Mouse (Mus musculus) gastrocnemius, adult 18-20 months (tissue): ENCODE measurements around the gene Usb1. TPM values are rescaled to one million over a fixed set of nuclear protein-coding genes. Genes with fewer than 3 reads are reported as not detected.
A peak's percentile ranks its signal among the peaks of the same experiment; 100 is the strongest.

Experiments
- DNase-seq: peaks from one replicate; pipeline ENCODE4 v3.0.0; 2021; ENCODE audit warnings: low spot score
- long read RNA-seq, 2 experiments: library from polyadenylated mRNA; stranded (forward); transcript quantifications; one replicate each; pipeline ENCODE4 v2.0.0; 2021
- total RNA-seq, 2 experiments: library from RNA; stranded (reverse); gene quantifications; 2 replicates each; pipeline ENCODE4 v1.2.3; 2021

Gene Usb1
- total RNA-seq, result 1 to 10 TPM; 4.8 to 5.7 TPM
- long read RNA-seq, experiment 1, partial matches to known transcripts, result 0 of 4 reads
- long read RNA-seq, experiment 1, other reads (novel, unspliced or antisense), result 1 of 4 reads
- long read RNA-seq, experiment 2, partial matches to known transcripts, result 0 of 5 reads
- long read RNA-seq, experiment 2, other reads (novel, unspliced or antisense), result 1 of 5 reads

DNA sequence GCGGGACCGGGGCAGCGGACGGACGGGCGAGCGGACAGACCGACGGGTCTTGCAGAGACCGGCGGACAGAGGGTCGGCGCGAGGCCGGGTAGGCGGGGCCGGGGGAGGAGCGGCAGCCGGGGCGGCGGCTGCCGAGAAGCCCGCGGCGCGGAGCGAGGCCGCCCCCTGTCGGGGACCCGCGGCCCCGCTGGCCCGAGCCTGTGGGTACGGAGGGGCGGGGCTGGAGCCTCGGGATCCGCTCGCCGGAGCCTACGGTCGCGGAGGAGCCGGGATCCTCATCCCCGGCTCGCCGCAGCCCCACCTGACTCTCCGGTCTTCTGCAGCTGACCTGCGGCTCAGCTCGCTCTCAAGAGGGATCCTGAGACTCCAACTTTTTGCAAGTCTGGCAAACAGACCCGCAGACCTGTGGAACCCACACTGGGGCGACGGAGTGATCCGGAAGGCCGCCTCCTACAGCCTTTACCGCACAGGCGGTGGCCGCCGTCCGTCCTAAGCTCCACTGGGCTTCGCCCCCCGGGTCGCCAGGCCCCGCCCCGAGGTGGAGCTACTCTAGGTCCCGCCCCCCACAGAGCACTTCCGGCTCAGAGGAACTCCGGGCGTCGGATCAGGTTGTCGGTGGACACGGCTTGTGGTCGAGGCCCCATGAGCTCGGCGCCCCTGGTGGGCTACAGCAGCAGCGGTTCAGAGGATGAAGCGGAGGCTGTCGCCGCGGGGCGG, at the start of gene Usb1, which contains the start of gene Zfp319:
Gene Usb1 (plus strand): TSS at position 565 of the 717 bp plus-strand sequence.
Gene Zfp319 (minus strand): TSS at position 231 of the 717 bp plus-strand sequence.
- DNase-seq, result peak; percentile 93

DNA sequence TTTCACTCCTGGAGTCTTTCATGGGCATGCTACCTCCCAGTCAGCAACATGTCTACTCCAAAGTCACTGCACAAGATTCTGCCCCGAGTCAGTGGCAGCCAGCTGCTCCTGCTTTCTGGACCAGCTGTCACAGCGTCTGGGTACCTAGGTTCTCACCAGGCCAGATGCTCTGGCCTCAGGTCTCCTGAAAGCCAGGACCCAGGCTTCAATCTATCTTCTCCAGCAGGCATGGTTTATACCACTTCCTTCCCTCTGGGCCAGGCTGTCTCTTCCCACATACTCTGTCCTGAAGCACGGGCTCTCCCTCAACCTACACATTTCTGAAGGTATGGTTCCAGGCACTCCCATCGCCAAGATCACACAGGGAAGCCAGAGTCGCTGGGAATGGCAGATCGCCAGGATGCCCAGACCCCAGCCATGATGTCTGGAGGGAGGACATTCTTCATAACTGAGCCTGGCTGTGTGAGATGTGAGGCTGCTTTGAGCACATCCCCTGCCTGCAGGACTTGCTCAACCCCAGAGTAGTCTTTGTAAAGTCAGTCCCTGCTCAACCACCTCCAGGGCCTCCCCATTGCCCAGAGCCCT, 42.9 kb upstream of the Usb1 start:
- no peak for DNase-seq

DNA sequence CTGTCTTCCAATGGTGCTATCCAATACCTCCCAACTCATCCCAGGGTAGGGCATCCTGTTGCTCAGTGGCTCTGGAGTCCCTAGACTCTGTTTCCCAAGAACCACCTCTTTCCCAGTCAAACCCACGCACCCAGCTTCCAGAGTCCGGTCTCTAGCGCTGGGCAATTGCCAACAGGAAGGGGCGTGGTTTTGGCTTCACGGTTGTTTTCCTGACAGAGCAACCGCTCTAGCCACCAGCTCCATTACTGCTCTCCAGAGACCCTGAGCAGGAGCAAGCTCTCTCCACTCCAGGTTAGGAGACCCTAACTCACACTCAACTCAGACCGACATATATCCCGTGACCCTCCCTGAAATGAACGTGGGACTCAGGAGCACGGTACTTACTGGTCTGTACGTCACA, 38.9 kb upstream of the Usb1 start:
- peak; percentile 87 for DNase-seq

DNA sequence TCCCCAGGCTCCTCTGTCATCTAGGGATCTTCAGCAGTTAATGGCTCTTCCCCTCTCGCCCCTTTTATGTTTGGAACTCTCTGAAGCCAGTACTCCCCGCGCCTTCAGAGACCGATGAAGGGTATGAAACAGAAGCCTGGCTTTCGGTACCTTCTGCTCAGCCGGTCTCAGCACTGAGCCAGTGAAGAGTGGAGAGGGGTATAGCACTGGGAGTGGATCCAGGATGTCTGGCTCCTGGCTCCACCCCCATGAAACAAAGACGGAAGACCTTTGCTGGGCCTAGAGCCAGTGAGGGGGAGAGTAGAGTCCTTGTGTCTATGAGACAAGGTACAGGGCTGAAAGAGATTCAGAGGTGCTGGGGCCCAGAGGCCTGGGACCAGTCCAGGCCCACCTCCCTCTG, 38.2 kb upstream of the Usb1 start:
- DNase-seq, result peak; percentile 22

DNA sequence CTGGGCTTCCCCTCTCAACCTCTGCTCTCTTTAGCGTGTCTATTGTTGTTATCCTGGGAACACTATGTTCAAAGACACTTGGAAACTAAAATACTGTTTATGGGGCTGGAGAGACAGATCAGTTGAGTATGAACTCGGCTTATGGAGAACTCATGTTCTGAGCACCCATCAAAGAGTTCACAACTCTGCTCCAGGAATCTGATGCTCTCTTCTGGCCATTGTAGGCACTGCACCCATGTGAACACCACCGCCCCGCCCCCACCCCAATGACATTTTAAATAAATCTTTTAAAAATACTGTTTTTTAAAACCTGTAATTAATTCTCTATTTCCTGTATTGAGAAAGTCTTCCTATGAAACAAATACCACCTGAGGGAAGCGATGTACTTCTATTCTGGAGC, 29.7 kb upstream of the Usb1 start:
- DNase-seq, result peak; percentile 30

DNA sequence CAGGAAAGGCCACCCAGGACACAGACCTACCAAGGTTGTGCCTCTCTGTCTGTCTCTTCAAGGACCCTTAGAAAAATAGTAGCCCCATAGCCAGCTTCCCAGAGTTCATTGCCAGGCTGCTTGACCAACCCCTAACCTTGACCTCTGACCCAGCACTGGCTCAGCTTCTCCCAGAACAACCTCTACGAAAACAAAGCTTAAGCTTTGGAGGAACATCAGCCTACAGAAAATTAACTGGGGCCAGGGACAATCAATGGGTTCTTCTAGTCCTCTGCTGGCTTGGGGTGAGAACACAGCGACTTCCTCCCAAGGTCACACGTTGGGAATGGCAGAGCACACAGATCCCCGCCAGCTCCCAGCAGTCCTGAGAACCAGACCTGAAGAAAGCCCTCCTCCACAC, 26.6 kb upstream of the Usb1 start:
- DNase-seq, result no peak

DNA sequence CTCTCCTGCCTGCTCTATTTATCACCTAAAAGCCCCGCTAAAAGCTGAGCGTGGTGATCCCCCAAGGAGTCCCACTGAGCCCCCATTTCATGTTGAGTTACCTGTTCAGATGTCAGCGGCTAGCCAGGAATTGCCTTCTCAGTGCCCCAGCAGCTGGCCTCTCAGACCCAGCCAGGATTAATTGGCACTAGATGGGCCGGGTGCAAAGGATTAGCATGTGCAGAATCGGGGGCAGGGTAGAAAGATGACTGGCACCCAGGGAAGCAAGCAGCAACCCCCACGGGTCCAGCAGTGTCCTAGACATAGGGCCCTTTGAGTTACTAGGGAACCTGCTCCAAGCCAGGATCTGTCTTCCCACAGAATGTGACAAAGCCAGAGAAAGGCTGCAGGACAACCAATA, 25.7 kb upstream of the Usb1 start, which contains the start of gene Cngb1:
Gene Cngb1 (minus strand): TSS at position 155 of the 400 bp plus-strand sequence.
- DNase-seq, result no peak

DNA sequence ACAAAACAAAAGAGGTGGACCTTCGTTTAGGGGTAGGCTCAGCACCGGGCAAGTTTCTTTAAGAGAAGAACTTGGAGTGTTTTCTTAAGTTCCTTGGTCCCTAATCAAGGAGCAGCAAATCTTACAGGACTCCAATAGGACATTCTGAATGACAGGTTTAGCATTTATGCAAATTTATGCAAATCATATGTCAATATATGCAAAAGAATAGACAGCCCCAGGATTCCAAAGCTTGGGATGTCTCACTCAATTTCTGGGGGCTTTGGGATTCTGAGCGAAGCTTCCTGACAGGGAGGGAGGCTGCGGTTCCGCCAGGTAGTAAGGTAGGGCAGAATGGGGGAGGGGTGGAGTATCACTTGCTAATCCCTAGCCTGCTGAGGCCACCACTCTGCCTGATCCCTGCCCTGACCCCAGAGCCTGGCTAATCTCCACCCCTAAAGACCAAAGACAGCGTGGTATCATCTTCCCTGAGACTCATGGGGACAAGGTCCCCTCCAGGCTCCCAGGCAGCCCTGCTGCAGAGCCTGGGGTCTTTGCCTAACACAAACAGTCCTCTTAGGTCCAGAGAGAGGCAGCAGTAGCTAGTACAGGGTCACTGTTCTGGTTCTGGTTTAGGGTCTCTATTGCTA, 21.6 kb upstream of the Usb1 start, which contains the start of gene Tepp:
Gene Tepp (plus strand): TSS at position 225 of the 629 bp plus-strand sequence.
- no peak for DNase-seq

DNA sequence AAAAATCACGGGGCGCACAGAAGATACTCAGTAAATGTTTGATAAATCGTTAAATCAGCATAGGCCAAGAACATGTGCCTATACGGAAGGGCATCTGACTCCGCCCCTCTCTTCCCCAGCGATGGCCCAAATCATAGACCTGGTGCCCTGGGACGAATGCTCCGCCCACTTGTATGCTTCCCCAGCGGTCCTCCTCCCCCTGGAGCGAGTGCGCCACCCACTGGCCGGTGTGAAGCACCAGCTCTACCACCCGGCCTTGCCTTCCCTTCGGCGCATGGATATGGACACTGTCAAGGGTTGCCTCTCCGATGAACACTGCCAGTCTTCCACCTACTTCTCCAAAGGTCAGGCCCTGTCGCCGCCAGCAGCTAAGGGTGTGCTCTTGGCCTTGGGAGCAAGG, 19.2 kb upstream of the Usb1 start:
- DNase-seq, result peak; percentile 19

DNA sequence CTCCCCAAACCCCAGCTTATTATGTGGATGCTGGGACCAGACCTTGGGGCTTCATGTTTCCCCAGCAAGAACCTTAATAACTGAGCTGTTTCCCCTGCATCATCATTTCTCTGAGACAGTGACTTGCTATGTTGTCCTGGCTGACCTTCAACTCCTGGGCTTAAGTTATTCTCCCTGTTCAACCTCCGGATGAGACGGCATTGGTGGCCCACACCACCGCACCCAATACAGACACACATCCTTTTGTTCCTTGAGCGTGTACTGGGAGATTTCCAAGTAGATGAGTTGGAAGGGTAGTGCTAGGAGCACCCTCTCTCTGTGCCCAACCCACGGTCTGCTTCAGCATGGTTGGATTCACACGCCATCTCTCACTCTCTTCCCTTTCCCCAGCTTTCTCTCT, 18.2 kb upstream of the Usb1 start:
- DNase-seq, result no peak

DNA sequence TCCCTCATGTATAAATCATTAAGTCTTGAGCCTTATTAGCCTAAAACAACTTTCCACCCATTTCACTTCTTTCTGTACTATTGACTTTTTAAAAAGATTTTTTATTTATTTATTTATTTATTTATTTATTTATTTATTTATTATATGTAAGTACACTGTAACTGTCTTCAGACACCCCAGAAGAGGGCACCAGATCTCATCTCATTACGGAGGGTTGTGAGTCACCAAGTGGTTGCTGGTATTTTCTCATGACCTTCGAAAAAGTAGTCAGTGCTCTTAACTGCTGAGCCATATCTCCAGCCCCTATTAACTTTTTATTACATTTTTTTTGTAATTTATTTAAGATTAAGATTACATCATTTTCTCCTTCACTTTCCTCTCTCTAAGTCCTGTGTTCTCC, 17.4 kb upstream of the Usb1 start:
- DNase-seq, result no peak

DNA sequence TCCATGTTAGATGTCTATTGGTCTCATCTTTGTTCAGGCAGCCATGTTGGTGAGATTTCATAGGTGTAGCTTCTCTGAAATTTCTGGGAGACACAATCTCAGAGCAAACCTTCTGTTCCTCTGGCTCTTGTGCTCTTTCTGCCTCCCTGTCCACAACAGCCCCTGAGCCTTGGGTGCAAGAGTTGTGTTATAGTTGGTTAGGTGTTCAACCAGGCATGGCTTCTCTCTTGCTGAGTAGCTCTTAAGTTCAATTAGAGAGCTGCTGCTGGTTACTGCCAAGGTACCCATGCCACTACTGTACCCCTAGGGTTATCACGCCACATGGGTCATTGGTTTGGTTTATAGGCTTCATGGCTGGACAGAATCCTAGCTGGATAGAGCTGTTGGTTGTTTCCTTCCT, 16.7 kb upstream of the Usb1 start:
- DNase-seq, result no peak

DNA sequence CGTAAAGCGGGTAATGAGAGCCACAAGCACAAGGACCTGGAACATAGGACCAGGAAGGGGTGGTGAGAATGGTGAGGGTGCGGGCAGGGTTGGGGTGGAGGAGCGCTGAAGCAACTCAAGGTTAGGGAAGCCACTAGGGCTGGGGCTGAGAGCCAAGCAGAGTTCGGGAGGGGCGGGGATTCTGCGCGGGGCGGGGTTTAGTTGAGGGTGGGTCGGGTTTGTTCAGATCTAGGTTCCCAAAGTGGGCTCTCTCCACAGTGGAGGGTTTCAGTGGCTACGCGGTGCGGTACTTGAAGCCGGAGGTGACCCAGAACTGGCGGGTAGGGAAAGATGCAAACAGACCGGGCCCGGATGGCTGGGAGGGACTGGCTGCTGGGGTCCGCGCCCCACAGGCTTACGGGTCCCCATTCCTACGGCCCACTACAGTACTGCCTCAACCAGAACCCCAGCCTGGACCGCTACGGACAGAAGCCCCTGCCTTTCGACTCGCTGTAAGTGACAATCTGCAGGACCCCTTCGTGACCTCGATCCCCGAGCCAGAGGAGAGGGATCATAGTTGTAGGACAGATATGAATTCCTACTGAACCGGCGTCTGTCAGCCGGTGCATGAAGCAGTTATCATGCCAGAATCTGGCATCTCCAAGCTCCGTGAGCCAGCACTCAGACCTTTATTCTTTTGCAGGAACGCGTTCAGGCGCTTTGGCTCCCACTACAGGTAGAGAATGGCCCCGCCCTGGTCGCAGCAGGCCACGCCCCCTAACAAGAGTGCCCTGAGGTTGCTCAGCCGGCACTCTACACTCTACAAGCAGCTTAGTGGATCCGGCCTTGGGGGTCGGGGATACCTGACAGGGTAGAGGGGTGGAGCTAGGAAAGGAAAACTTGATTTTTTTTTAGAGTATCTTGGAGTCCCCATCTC, 11.6 kb upstream of the Usb1 start:
- peak; percentile 35 for DNase-seq

DNA sequence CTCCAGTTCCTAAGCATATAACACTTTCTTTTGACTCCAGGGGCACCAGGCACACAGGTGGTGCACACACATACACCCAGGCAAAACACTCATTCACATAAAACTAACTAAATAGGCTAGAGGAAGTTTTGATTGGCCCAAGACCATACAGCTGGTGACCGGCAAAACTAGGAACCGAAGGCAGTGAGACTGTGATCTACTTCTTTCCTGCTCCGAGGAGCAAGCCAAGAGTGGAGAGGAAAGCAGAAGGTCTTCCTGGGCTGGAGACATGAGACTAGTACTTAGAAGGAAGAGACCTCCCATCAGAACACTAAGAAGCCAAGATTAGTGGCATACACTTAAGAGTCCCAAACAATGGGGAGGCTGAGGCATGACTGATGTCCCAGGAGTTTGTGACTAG, 8.9 kb upstream of the Usb1 start:
- no peak for DNase-seq

DNA sequence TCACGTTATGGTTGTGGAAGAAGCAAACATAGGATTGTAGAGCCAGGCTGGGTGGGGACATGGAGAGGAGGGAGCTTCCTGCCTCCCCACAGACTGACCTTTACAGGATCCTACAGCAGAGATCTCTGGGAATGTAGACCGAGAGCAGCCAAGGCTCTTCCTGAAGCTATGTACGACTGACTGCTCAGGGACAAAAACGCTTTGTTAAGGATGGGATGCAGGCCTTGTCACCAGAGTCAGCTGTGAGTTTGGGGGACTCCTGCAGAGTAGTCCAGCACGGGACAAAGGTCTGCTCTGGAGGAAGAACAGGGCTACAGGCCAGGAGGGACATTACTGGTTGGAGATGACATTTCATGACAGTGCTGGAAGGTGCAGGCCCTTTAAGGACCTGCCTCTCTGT, 7.4 kb upstream of the Usb1 start:
- DNase-seq, result no peak

DNA sequence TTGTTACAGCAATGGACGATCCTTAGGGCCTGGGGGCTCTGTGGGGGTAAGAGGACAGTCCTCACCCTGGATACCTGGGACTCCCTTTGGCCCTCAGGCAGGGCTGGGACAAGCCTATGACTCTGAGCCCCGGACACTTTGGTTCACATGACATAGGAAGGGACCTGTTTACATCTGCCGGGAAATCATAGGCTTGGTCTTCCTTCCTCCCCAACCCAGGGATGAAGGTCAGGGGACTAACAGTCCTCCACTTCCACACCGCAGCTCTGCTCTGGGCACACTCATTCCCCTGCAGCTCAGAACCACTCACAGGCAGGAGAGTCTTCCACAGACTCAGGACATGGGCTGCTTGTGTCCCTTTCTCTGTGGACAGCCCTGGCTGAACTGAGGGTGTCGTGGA, 5.3 kb upstream of the Usb1 start:
- no peak for DNase-seq

DNA sequence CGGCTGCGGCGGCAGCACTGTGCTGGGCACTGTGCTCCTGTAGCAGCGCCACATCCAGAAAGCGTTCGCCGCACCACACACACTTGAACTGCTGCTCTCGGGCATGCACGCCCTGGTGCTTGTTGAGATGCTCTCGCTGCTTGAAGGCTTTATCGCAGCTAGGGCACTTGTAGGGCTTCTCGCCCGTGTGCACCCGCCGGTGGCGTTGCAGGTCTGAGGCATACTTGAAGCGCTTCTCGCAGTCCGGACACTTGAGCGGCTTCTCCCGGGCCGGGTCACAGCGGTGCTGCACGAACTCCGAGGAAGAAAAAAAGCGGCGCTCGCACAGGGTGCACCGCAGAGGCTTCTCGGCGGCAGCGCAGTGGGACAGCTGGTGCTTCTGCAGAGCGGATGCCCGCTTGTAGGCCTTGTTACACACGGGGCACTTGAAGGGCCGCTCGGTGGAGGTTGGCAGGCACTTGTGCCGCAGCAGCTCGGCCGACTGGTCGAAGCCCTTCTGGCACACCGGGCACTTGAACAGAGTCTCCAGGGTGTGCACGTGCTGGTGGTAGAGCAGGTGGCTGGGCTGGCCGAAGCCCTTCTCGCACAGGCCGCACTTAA, 4.1 kb upstream of the Usb1 start:
- DNase-seq, result no peak

DNA sequence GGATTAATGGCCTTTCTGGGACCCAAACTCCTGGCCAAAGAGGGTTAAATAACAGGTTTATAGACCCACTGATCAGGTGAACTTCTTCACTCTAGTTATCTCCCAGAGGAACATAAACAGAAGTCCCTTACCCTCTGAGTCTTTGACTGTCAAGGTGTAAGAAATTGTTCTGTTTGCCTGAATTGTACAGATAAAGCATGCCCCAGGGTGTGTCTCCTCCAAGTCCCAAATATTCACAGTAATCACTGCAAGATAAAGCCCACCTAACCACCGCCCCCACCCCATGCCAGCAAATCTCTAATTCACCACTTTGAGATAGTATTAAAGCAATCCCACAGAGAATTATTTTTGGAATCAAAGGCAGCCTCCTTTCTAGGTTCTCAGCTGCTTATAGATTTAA, 1.7 kb upstream of the Usb1 start:
- no peak for DNase-seq

DNA sequence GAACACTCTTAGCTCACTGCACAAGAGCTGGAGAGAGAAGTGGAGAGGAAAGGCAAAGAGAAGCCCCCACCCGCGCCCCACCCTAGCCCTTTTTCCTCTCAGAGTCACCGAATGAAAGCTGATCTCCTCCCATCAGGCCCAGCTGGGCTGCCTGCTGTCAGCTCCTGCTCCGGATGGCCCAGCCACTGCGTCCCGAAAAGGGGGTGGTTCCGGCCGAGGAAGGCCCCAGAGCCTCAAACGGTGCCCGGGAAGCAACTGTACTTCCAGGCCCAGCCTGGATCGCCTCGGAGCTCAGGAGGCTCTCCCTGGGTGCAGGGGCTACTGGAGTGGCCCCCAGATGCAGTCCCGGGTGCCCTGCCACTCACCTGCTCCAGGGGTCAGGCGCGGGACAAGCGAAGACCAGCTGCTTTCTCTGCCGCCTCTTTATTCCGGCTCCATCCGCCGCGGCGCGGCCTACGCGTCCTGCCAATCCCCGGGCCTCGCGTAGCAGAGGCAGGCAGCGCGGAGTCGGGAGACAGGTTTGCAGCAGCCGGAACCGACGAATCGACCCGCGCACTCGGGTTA, 846 bp upstream of the Usb1 start:
- no peak for DNase-seq

DNA sequence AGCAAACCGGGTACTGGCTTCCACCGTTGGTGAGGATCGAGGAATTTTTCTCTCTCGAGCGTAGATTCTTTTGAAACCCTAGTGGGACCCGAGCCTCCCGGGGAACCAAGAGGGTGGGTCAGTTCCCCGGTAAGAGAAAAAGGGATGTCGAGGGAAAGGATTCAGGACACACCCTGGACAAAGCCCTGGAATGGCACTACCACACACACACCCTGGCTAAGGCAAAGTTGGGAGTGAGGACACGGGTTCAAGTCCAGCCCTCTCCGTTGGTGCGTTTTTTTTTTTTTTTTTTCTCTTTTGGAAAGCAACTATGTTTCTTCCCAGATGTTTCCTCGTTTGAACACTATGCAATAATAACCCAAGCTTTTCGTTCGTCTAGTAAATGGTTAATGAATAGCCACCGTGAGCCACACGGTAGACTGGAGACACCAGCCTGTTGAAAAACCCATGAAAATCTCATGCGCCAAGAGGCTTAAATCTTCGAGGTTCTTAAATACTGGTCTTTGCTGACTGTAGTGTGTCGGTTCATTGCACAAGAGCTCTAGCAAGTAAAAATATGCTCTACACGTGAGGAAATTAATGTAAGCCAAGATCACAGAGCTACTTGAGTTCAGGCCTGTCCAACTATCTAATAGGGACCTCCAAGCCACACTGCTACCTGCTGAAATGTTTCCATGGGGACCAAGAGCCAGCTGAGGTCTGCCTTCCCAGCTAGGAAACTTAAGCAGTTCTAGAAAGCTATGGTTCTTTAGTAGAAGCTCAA, 534 bp downstream of the Usb1 start:
- DNase-seq, result no peak
